Mouse (Mus musculus) liver, adult (tissue): ENCODE data around the gene Spin4.

Source experiments
- GATA4 ChIP-seq: IDR thresholded peaks from 2 replicates; pipeline ENCODE4 v1.6.1; 2014; ENCODE audit warnings: mild to moderate bottlenecking, low read length; ENCODE audit not compliant: insufficient replicate concordance

The Spin4 gene

DNA sequence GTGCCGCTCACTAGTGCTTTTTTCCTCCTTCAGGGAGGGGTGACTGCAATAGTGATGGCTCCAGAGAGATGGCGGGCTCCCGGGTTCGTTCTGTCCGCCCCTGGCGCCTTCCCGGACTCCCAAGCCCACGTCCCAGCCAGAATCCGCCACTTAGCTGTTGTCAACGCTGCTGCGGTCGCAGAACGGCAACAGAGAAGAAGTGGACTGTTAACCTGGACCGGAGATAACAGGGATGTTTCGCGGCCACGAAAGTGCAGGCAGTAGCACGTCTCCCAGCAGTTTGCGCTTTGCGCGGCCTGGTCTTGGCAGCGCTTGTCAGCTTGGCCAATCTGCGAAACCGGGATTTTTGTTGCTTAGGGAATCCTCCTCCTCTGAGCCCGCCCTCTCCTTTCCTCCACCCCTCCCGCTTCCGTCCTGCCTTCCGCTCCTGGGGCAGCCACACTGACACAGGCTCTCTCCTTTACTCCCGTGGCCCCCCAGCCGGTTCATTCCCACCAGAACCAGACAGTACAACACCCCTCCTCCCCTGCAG lies at the start of gene Spin4:
TSS of gene Spin4 (minus strand) at position 322 of the 532 bp plus-strand sequence.
- TF ChIP-seq GATA4, result peak; percentile 31; the same call in 1 of the 2 replicates

DNA sequence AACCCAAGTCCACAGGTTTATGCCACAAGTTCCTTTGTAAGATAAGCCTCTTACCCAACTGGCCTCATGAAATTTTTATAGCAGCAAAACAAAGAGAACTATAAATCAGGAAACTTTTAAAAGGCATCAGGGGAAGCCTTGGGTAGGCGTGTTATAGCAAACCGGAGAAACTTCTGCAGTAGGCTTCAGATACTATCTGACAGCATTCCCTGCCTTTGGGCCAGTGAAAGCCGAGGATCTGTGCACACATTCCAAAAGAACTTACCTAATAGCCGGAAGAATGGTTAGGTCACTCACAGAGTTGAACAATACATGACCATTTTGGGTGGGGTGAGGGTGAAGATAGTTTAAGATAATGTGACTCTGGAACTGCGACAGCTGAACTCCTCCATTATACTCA lies 1.4 kb upstream of the Spin4 start:
- no peak for TF ChIP-seq GATA4

GRCm38 (mm10) chrX:95025779-95026360 lies 612 bp downstream of the Spin4 start:
- TF ChIP-seq GATA4, result no peak

DNA sequence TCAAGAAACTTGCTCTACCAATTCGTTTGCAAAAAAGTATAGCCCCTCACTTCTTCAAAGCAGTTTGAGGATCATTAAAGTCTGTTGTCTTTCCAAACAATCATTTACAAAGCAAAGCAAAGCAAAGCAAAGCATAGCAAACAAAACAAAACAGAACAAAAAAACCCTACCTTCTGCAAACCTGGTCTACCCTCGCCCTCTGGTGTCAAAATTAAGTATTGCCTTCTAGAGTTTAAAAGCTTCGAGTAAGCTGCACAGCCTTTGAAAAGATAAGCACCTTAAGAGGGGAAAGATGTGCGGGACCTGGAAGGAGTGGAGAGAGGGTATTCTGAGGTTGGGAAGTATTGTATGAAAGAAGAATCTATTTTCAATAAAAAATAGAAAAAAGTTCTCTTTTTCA lies 14.4 kb downstream of the Spin4 start:
- TF ChIP-seq GATA4, result no peak

DNA sequence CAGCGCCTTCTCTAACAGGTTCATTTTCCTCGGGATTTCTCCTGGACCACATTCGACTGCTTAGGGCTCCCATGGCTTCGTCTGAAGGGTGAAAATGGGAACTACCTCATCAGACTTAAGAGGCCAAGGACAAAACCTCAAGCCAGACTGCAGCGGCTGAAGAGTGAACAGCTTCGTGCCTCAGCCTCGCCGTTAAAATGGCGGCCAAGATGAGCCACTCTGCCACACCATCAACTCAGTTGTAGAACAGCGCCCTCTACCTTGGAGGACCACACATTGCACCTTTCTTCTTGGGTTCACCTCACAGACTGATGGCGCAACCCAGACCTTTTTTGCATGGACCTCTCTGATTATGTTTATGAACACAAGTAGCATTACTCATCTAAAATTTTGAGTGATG lies 27.6 kb downstream of the Spin4 start:
- no peak for TF ChIP-seq GATA4

- no peak for TF ChIP-seq GATA4
Measured at GRCm38 (mm10) chrX:94994113-94994512, 32.4 kb downstream of the Spin4 start.

GRCm38 (mm10) chrX:94990903-94991302 lies 35.6 kb downstream of the Spin4 start:
- TF ChIP-seq GATA4, result no peak

DNA sequence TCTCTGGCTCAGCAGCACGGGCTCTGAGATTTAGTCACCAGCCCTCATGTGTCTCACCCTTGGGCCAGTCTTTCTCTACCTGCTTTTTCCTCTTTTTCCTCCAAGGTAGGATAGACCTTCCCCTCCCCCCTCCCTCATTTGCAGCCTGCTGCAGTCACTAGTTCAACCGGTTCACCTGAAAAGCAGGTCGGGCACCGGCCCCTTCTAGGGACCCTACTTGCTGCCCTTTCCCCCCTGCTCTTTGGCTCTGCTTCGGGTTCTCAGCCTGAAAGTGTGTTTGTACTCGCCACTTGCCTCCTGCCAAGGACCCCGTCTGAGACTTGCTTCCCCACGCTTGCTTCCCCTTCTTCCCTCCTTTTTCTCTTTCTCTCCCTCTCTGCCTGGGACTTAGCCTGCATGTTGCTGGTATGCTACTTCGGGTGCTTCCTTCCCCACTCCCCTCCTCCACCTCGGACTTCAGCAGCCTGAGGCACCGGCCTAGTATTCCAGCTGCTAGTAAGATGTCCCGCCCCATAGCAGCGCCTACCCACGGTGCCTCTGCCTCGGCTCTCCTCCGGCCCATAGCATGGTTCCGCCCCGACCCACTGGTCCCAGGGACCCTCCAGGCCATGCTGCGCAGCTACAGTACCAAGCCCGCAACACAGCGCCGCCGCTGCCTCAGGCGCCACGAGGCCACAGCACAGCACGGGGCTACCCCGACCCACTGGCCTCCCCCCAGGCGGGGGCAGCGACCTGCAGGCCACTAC lies 36.2 kb downstream of the Spin4 start:
- no peak for TF ChIP-seq GATA4
